Mouse (Mus musculus): ENCODE measurements around the gene Hexdc. TPM values are rescaled to one million over a fixed set of nuclear protein-coding genes. Genes with fewer than 3 reads are reported as not detected.
A peak's percentile ranks its signal among the peaks of the same experiment; 100 is the strongest.

Gene Hexdc
- 14.3 and 17.1 TPM in 2 replicates for polyA plus RNA-seq (2015; fragmentation: Nextera tagmentation; extraction: Ambion mirVana)

DNA sequence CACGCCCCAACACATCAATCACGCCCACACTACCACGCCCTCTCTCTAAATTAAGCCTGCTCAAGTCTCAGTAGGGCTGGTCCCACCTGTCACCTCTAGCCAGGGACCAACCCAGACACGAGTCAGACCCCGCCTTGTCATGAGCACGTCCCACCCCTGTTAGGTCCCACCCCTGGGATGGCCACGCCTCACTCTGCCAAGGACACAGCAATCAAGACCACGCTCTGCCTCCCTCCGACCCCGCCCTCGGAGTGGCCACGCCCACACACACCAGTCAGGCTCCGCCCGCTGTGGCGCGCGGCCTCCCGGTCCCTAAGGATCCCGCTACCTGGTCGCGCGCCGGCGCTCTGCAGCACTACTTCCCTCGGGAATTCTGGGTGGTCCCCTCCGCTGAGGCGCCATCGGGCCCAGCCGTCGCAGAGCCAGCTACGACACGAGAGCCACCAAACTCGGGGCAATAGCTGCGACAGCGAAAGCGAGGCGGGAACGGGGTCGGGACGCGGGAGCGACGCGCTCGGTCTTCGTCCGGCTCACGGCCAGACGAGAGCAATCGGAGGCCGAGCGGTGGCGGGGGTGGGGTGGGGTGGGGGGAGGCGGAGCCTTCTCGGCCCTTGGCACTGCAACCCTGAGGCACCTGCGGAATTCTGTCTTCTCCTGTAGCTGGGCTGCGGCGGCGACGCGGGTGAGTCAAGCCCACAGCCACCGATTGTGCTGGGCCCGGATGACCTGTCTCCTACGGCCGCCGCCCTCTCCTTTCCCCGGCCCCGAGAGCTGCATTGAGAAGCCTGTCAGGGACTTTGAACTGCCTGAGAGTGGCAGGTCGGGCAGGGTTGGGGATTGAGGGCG lies at the start of gene Hexdc, which contains the start of gene Ogfod3:
Gene Hexdc, plus strand, starts transcription at position 273 of the 846 bp plus-strand sequence.
Gene Ogfod3, minus strand, starts transcription at position 551 of the 846 bp plus-strand sequence.
- peak within 1 kb of the TSS; percentile 89 for H3K9ac ChIP-seq (replicated peaks)
- under 1% methylated on average over 70 of the region's 70 CpGs for WGBS

DNA sequence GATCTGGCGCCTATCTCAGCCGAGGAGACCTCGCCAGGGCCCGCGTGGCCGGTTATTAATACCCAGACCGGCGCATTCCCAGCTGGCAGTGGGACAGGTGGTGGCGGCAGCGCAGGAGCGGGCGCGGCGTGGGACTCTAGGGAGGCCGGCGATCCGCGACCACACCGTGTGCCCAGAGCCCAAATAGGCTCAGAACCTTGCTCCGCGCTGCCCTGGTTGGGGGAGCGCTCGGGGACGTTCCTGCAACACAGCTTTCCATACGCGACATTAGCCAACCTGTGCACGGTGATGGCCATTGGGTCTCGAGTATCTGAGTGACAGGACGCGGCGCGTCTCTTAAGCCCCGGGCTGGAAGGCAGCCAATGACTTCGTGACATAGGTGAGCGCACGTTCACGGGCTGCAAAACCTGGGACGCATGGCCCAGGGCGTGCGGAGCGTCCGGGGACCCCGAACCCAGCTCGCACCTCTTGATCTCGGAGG lies 47.8 kb upstream of the Hexdc start:
- Histone ChIP-seq H3K27me3 (peaks cover 30% of the 10 kb centered on the region), H3K9me3 (no peaks in the 10 kb centered on the region), H3K4me2 (replicated peaks) (peak overlapping the region; percentile 59), H3K9ac (replicated peaks) (peak overlapping the region; percentile 27; the same call in 1 of the 2 replicates), H3K4me1 (peaks cover 7% of the 10 kb centered on the region), H3K27ac (replicated peaks) (no peak overlapping the region), H3K36me3 (no peaks in the 10 kb centered on the region), H3K4me3 (peak overlapping the region; percentile 36)
- under 1% methylated on average over 45 of the region's 45 CpGs for WGBS
- ATAC-seq (replicated peaks), result no peak

More for the DNA sequence above, at the start of gene Hexdc, which contains the start of gene Ogfod3:
- Histone ChIP-seq H3K4me3 (peak within 1 kb of the TSS; percentile 77), H3K27ac (replicated peaks) (peak within 1 kb of the TSS; percentile 90), H3K27me3 (no peaks in the 10 kb centered on the region), H3K36me3 (peaks cover 11% of the 10 kb centered on the region; the same call in 1 of the 2 replicates), H3K9me3 (no peaks in the 10 kb centered on the region), H3K4me2 (replicated peaks) (peak within 1 kb of the TSS; percentile 82), H3K4me1 (peaks cover 16% of the 10 kb centered on the region)
- ATAC-seq (replicated peaks), result peak; percentile 98

- peaks cover 29% of the 10 kb centered on the region for H3K27me3 ChIP-seq
- no peaks in the 10 kb centered on the region for H3K36me3 ChIP-seq
- no peak within 1 kb of the TSS for H3K9ac ChIP-seq (replicated peaks)
- peaks cover 7% of the 10 kb centered on the region for H3K4me1 ChIP-seq
- WGBS, result 90% methylated on average over 5 of the region's 5 CpGs
- H3K4me2 ChIP-seq (replicated peaks), result no peak within 1 kb of the TSS
- ATAC-seq (replicated peaks), result no peak
- no peaks in the 10 kb centered on the region for H3K9me3 ChIP-seq
- no peak within 1 kb of the TSS for H3K4me3 ChIP-seq
- no peak within 1 kb of the TSS for H3K27ac ChIP-seq (replicated peaks)
Measured at GRCm38 (mm10) chr11:121159971-121160370, 44.3 kb upstream of the Hexdc start, which contains the start of gene Uts2r. Gene Uts2r, plus strand, starts transcription at chr11:121160271.

DNA sequence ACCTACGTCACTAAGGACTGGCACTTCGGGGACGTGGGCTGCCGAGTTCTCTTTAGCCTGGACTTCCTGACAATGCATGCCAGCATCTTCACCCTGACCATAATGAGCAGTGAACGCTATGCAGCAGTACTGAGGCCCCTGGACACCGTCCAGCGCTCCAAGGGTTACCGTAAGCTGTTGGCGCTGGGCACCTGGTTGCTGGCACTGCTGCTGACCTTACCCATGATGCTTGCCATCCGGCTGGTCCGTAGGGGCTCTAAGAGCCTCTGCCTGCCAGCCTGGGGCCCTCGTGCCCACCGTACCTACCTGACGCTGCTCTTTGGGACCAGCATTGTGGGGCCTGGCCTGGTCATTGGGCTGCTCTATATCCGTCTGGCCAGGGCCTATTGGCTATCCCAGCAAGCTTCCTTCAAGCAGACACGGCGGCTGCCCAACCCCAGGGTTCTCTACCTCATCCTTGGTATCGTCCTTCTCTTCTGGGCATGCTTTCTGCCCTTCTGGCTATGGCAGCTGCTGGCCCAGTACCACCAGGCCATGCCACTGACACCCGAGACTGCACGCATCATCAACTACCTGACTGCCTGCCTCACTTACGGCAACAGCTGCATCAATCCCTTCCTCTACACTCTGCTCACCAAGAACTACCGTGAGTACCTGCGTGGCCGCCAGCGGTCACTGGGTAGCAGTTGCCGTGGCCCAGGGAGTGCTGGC lies 43.4 kb upstream of the Hexdc start:
- Histone ChIP-seq H3K4me2 (replicated peaks) (no peak overlapping the region), H3K9ac (replicated peaks) (no peak overlapping the region), H3K9me3 (no peaks in the 10 kb centered on the region), H3K4me3 (no peak overlapping the region), H3K27me3 (peaks cover 21% of the 10 kb centered on the region), H3K36me3 (no peaks in the 10 kb centered on the region), H3K27ac (replicated peaks) (no peak overlapping the region), H3K4me1 (peaks cover 7% of the 10 kb centered on the region)
- no peak for ATAC-seq (replicated peaks)
- WGBS, result 93% methylated on average over 26 of the region's 26 CpGs

- Histone ChIP-seq H3K27ac (replicated peaks) (no peak overlapping the region), H3K4me3 (no peak overlapping the region), H3K9ac (replicated peaks) (no peak overlapping the region), H3K27me3 (no peaks in the 10 kb centered on the region), H3K9me3 (no peaks in the 10 kb centered on the region), H3K4me1 (no peaks in the 10 kb centered on the region), H3K4me2 (replicated peaks) (no peak overlapping the region), H3K36me3 (no peaks in the 10 kb centered on the region)
- no peak for ATAC-seq (replicated peaks)
- WGBS, result 89% methylated on average over 4 of the region's 4 CpGs
Measured at GRCm38 (mm10) chr11:121163751-121164150, 40.5 kb upstream of the Hexdc start.

- Histone ChIP-seq H3K27ac (replicated peaks) (no peak overlapping the region), H3K4me2 (replicated peaks) (no peak overlapping the region), H3K4me3 (no peak overlapping the region), H3K9ac (replicated peaks) (no peak overlapping the region), H3K36me3 (no peaks in the 10 kb centered on the region), H3K27me3 (no peaks in the 10 kb centered on the region), H3K4me1 (peaks cover 3% of the 10 kb centered on the region; the same call in 1 of the 2 replicates), H3K9me3 (no peaks in the 10 kb centered on the region)
- no peak for ATAC-seq (replicated peaks)
- 80% methylated on average over 5 of the region's 5 CpGs for WGBS
Measured at GRCm38 (mm10) chr11:121173203-121173602, 31.0 kb upstream of the Hexdc start.

DNA sequence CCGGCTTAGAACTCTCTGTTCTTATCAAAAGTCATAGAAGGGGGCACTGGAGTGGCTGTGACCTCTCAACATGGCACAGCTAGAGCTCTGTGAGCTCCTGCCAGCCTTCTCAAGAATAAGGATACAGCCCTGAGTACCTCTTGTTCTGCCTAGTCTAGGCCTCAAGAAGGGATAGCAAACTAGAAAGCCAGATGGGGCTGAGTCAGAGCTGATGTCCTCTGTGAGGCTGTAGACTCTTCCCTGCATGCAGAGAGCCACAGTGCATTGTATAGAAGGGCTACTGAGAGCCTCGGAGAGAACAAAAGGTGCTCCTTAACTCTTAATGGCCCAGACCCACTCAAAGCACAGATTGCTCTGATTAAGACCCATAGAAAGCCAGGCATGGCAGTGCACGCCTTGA lies 30.0 kb upstream of the Hexdc start:
- H3K4me1 ChIP-seq, result peaks cover 3% of the 10 kb centered on the region; the same call in 1 of the 2 replicates
- no peaks in the 10 kb centered on the region for H3K27me3 ChIP-seq
- H3K9ac ChIP-seq (replicated peaks), result no peak overlapping the region
- H3K9me3 ChIP-seq, result no peaks in the 10 kb centered on the region
- H3K4me3 ChIP-seq, result no peak overlapping the region
- H3K36me3 ChIP-seq, result no peaks in the 10 kb centered on the region
- ATAC-seq (replicated peaks), result no peak
- 34% methylated on average over 3 of the region's 3 CpGs for WGBS
- no peak overlapping the region for H3K4me2 ChIP-seq (replicated peaks)
- no peak overlapping the region for H3K27ac ChIP-seq (replicated peaks)

GRCm38 (mm10) chr11:121176285-121177270 lies 27.7 kb upstream of the Hexdc start:
- 0 out of 2 replicates have a peak, but pooled peaks have one; percentile 38 for ATAC-seq (replicated peaks)

GRCm38 (mm10) chr11:121189681-121190080 lies 14.6 kb upstream of the Hexdc start:
- no peaks in the 10 kb centered on the region for H3K27me3 ChIP-seq
- no peak overlapping the region for H3K9ac ChIP-seq (replicated peaks)
- ATAC-seq (replicated peaks), result no peak
- H3K4me3 ChIP-seq, result no peak overlapping the region
- H3K4me2 ChIP-seq (replicated peaks), result no peak overlapping the region
- H3K4me1 ChIP-seq, result no peaks in the 10 kb centered on the region
- H3K36me3 ChIP-seq, result 0 out of 2 replicates have a peak, but pooled peaks cover 2% of the 10 kb centered on the region
- no peak overlapping the region for H3K27ac ChIP-seq (replicated peaks)
- H3K9me3 ChIP-seq, result no peaks in the 10 kb centered on the region
- WGBS, result 89% methylated on average over 3 of the region's 3 CpGs

More at GRCm38 (mm10) chr11:121176285-121177270, 27.7 kb upstream of the Hexdc start:
- Histone ChIP-seq H3K9me3 (no peaks in the 10 kb centered on the region), H3K4me1 (peaks cover 3% of the 10 kb centered on the region; the same call in 1 of the 2 replicates), H3K9ac (replicated peaks) (no peak overlapping the region), H3K27ac (replicated peaks) (no peak overlapping the region), H3K27me3 (no peaks in the 10 kb centered on the region), H3K36me3 (no peaks in the 10 kb centered on the region), H3K4me2 (replicated peaks) (no peak overlapping the region), H3K4me3 (no peak overlapping the region)
- 56% methylated on average over 12 of the region's 12 CpGs for WGBS

DNA sequence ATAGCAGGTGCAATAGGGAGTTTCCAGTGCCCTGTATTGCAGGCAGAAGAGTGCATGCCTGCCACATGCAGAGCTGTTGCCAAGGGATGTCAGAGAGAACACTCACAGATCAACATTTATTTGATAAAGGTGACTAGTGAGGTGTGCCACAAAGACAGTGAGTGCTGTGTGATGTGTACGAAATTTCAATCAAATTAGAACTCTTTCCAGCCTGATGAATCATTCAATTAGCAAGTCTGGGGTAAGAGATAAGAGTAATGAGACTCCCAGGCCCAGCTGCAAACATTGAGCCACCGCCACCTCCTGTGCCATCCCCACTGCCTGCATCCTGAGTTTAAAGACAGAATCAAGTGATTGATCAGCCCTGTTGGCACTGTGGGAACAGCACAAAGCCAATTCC lies 11.5 kb upstream of the Hexdc start:
- no peak for ATAC-seq (replicated peaks)
- 73% methylated on average over 2 of the region's 2 CpGs for WGBS

DNA sequence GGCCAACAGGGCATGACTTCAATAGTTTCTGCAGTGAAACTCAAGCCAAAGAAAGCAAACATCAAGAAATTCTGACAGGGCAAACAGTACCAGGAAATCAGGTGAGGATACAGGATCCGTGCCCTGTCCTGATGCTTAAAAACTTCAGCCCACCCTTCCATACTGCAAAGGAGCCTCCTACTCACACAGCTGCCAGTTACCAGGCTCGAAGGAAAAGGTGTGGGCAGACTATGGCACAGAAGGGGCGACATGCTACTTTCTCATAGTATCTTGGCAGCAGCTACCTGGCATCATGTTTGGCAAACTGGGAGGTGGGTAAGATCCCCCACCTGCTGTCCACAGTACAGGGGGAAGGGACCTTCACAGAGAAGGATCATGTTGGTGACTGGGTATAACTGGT lies 10.8 kb upstream of the Hexdc start:
- Histone ChIP-seq H3K9me3 (no peaks in the 10 kb centered on the region), H3K4me3 (no peak overlapping the region), H3K9ac (replicated peaks) (no peak overlapping the region), H3K36me3 (no peaks in the 10 kb centered on the region), H3K27ac (replicated peaks) (no peak overlapping the region), H3K27me3 (no peaks in the 10 kb centered on the region), H3K4me1 (no peaks in the 10 kb centered on the region), H3K4me2 (replicated peaks) (no peak overlapping the region)
- ATAC-seq (replicated peaks), result no peak
- 77% methylated on average over 3 of the region's 3 CpGs for WGBS

More for the DNA sequence above, 11.5 kb upstream of the Hexdc start:
- H3K4me2 ChIP-seq (replicated peaks), result no peak overlapping the region
- H3K4me1 ChIP-seq, result no peaks in the 10 kb centered on the region
- no peak overlapping the region for H3K27ac ChIP-seq (replicated peaks)
- H3K4me3 ChIP-seq, result no peak overlapping the region
- no peaks in the 10 kb centered on the region for H3K27me3 ChIP-seq
- H3K9me3 ChIP-seq, result no peaks in the 10 kb centered on the region
- H3K36me3 ChIP-seq, result no peaks in the 10 kb centered on the region
- H3K9ac ChIP-seq (replicated peaks), result no peak overlapping the region
